Mouse (Mus musculus): ENCODE results near the gene Shank2. TPM values are rescaled to one million over a fixed set of nuclear protein-coding genes. Genes with fewer than 3 reads are reported as not detected.

The Shank2 gene
- polyA plus RNA-seq, 1 experiment from 2014 or later = 7.9 TPM

- Histone ChIP-seq H3K27ac (replicated peaks) (no peak overlapping the region), H3K27me3 (no peaks in the 10 kb centered on the region), H3K4me2 (replicated peaks) (no peak overlapping the region), H3K9me3 (no peaks in the 10 kb centered on the region), H3K36me3 (no peaks in the 10 kb centered on the region), H3K4me1 (no peaks in the 10 kb centered on the region), H3K4me3 (no peak overlapping the region), H3K9ac (replicated peaks) (no peak overlapping the region)
- no peak for ATAC-seq (replicated peaks)
- WGBS = 90% methylated on average over 6 of the region's 6 CpGs
These were observed 338.6 kb downstream of the Shank2 start for GRCm38 (mm10) chr7:144340376-144340775.

GRCm38 (mm10) chr7:144366133-144366532 is 364.4 kb downstream of the Shank2 start:
- 61% methylated on average over 2 of the region's 2 CpGs for WGBS
- no peak overlapping the region for H3K27ac ChIP-seq (replicated peaks)

GRCm38 (mm10) chr7:144373059-144373458 is 371.3 kb downstream of the Shank2 start:
- Histone ChIP-seq H3K27ac (replicated peaks) (no peak overlapping the region), H3K27me3 (no peaks in the 10 kb centered on the region), H3K9ac (replicated peaks) (no peak overlapping the region), H3K4me1 (no peaks in the 10 kb centered on the region), H3K9me3 (no peaks in the 10 kb centered on the region), H3K4me3 (no peak overlapping the region), H3K4me2 (replicated peaks) (no peak overlapping the region), H3K36me3 (no peaks in the 10 kb centered on the region)
- ATAC-seq (replicated peaks) = no peak
- WGBS = 93% methylated on average over 8 of the region's 8 CpGs

More at GRCm38 (mm10) chr7:144366133-144366532, 364.4 kb downstream of the Shank2 start:
- Histone ChIP-seq H3K4me3 (no peak overlapping the region), H3K9me3 (no peaks in the 10 kb centered on the region), H3K9ac (replicated peaks) (no peak overlapping the region), H3K36me3 (no peaks in the 10 kb centered on the region), H3K4me1 (peaks cover 3% of the 10 kb centered on the region; the same call in 1 of the 2 replicates), H3K27me3 (no peaks in the 10 kb centered on the region), H3K4me2 (replicated peaks) (no peak overlapping the region)
- no peak for ATAC-seq (replicated peaks)

- Histone ChIP-seq H3K4me3 (no peak overlapping the region), H3K9me3 (no peaks in the 10 kb centered on the region), H3K4me2 (replicated peaks) (no peak overlapping the region), H3K36me3 (no peaks in the 10 kb centered on the region), H3K4me1 (peaks cover 5% of the 10 kb centered on the region; the same call in 1 of the 2 replicates), H3K27ac (replicated peaks) (no peak overlapping the region), H3K9ac (replicated peaks) (no peak overlapping the region), H3K27me3 (no peaks in the 10 kb centered on the region)
- ATAC-seq (replicated peaks) = no peak
- 80% methylated on average over 2 of the region's 2 CpGs for WGBS
These were observed 373.8 kb downstream of the Shank2 start for GRCm38 (mm10) chr7:144375483-144375882.

- no peaks in the 10 kb centered on the region for H3K27me3 ChIP-seq
- H3K4me1 ChIP-seq = peaks cover 5% of the 10 kb centered on the region; the same call in 1 of the 2 replicates
- H3K4me3 ChIP-seq = no peak overlapping the region
- H3K36me3 ChIP-seq = no peaks in the 10 kb centered on the region
- H3K4me2 ChIP-seq (replicated peaks) = no peak overlapping the region
- no peak for ATAC-seq (replicated peaks)
- no peaks in the 10 kb centered on the region for H3K9me3 ChIP-seq
- H3K9ac ChIP-seq (replicated peaks) = no peak overlapping the region
- H3K27ac ChIP-seq (replicated peaks) = no peak overlapping the region
- WGBS = 86% methylated on average over 4 of the region's 4 CpGs
These were observed 376.5 kb downstream of the Shank2 start for GRCm38 (mm10) chr7:144378254-144378653.

- 40% methylated on average over 6 of the region's 6 CpGs for WGBS
- no peak overlapping the region for H3K4me3 ChIP-seq
- no peak overlapping the region for H3K9ac ChIP-seq (replicated peaks)
- peaks cover 5% of the 10 kb centered on the region; the same call in 1 of the 2 replicates for H3K4me1 ChIP-seq
- no peaks in the 10 kb centered on the region for H3K9me3 ChIP-seq
- no peaks in the 10 kb centered on the region for H3K27me3 ChIP-seq
- H3K4me2 ChIP-seq (replicated peaks) = no peak overlapping the region
- no peak overlapping the region for H3K27ac ChIP-seq (replicated peaks)
- no peaks in the 10 kb centered on the region for H3K36me3 ChIP-seq
- no peak for ATAC-seq (replicated peaks)
These were observed 377.6 kb downstream of the Shank2 start for GRCm38 (mm10) chr7:144379243-144379884.

- Histone ChIP-seq H3K36me3 (no peaks in the 10 kb centered on the region), H3K27ac (replicated peaks) (no peak overlapping the region), H3K4me3 (no peak overlapping the region), H3K4me2 (replicated peaks) (no peak overlapping the region), H3K27me3 (no peaks in the 10 kb centered on the region), H3K9me3 (no peaks in the 10 kb centered on the region), H3K9ac (replicated peaks) (no peak overlapping the region), H3K4me1 (peaks cover 5% of the 10 kb centered on the region; the same call in 1 of the 2 replicates)
- 61% methylated on average over 10 of the region's 10 CpGs for WGBS
- no peak for ATAC-seq (replicated peaks)
These were observed 379.9 kb downstream of the Shank2 start for GRCm38 (mm10) chr7:144381588-144381987.

GRCm38 (mm10) chr7:144387537-144387936 is 385.8 kb downstream of the Shank2 start:
- no peak for ATAC-seq (replicated peaks)
- no peaks in the 10 kb centered on the region for H3K36me3 ChIP-seq
- H3K4me2 ChIP-seq (replicated peaks) = no peak overlapping the region
- H3K9ac ChIP-seq (replicated peaks) = no peak overlapping the region
- no peaks in the 10 kb centered on the region for H3K4me1 ChIP-seq
- no peak overlapping the region for H3K27ac ChIP-seq (replicated peaks)
- H3K9me3 ChIP-seq = no peaks in the 10 kb centered on the region
- WGBS = 95% methylated on average over 6 of the region's 6 CpGs
- no peaks in the 10 kb centered on the region for H3K27me3 ChIP-seq
- no peak overlapping the region for H3K4me3 ChIP-seq

GRCm38 (mm10) chr7:144389704-144390103 is 388.0 kb downstream of the Shank2 start:
- Histone ChIP-seq H3K4me1 (no peaks in the 10 kb centered on the region), H3K4me3 (no peak overlapping the region), H3K27me3 (no peaks in the 10 kb centered on the region), H3K4me2 (replicated peaks) (no peak overlapping the region), H3K36me3 (no peaks in the 10 kb centered on the region), H3K9me3 (no peaks in the 10 kb centered on the region), H3K9ac (replicated peaks) (no peak overlapping the region), H3K27ac (replicated peaks) (no peak overlapping the region)
- WGBS = 81% methylated on average over 2 of the region's 2 CpGs
- ATAC-seq (replicated peaks) = no peak

GRCm38 (mm10) chr7:144390676-144391075 is 388.9 kb downstream of the Shank2 start:
- no peak overlapping the region for H3K27ac ChIP-seq (replicated peaks)
- no peaks in the 10 kb centered on the region for H3K36me3 ChIP-seq
- H3K4me3 ChIP-seq = no peak overlapping the region
- no peaks in the 10 kb centered on the region for H3K9me3 ChIP-seq
- H3K4me2 ChIP-seq (replicated peaks) = no peak overlapping the region
- ATAC-seq (replicated peaks) = no peak
- no peaks in the 10 kb centered on the region for H3K27me3 ChIP-seq
- H3K4me1 ChIP-seq = no peaks in the 10 kb centered on the region
- WGBS = 46% methylated on average over 8 of the region's 8 CpGs
- H3K9ac ChIP-seq (replicated peaks) = no peak overlapping the region

GRCm38 (mm10) chr7:144391727-144392126 is 390.0 kb downstream of the Shank2 start:
- H3K4me1 ChIP-seq = no peaks in the 10 kb centered on the region
- H3K9me3 ChIP-seq = no peaks in the 10 kb centered on the region
- WGBS = 86% methylated on average over 6 of the region's 6 CpGs
- no peak overlapping the region for H3K4me3 ChIP-seq
- no peak overlapping the region for H3K9ac ChIP-seq (replicated peaks)
- H3K4me2 ChIP-seq (replicated peaks) = no peak overlapping the region
- no peaks in the 10 kb centered on the region for H3K27me3 ChIP-seq
- H3K36me3 ChIP-seq = no peaks in the 10 kb centered on the region
- ATAC-seq (replicated peaks) = no peak
- no peak overlapping the region for H3K27ac ChIP-seq (replicated peaks)

- WGBS = 69% methylated on average over 4 of the region's 4 CpGs
- Histone ChIP-seq H3K27me3 (no peaks in the 10 kb centered on the region), H3K4me2 (replicated peaks) (no peak overlapping the region), H3K9ac (replicated peaks) (no peak overlapping the region), H3K27ac (replicated peaks) (no peak overlapping the region), H3K4me1 (no peaks in the 10 kb centered on the region), H3K4me3 (no peak overlapping the region), H3K36me3 (no peaks in the 10 kb centered on the region), H3K9me3 (no peaks in the 10 kb centered on the region)
- ATAC-seq (replicated peaks) = no peak
These were observed 400.8 kb downstream of the Shank2 start for GRCm38 (mm10) chr7:144402492-144402891.

GRCm38 (mm10) chr7:144407675-144408074 is 405.9 kb downstream of the Shank2 start:
- Histone ChIP-seq H3K9me3 (no peaks in the 10 kb centered on the region), H3K4me3 (no peak overlapping the region), H3K27ac (replicated peaks) (no peak overlapping the region), H3K27me3 (no peaks in the 10 kb centered on the region), H3K36me3 (peaks cover 16% of the 10 kb centered on the region; the same call in 1 of the 2 replicates), H3K4me1 (peaks cover 10% of the 10 kb centered on the region), H3K4me2 (replicated peaks) (no peak overlapping the region), H3K9ac (replicated peaks) (no peak overlapping the region)
- ATAC-seq (replicated peaks) = no peak
- WGBS = 63% methylated on average over 4 of the region's 4 CpGs
